ENCODE assay signal across 9 mouse cellular contexts in the genomic region with DNA sequence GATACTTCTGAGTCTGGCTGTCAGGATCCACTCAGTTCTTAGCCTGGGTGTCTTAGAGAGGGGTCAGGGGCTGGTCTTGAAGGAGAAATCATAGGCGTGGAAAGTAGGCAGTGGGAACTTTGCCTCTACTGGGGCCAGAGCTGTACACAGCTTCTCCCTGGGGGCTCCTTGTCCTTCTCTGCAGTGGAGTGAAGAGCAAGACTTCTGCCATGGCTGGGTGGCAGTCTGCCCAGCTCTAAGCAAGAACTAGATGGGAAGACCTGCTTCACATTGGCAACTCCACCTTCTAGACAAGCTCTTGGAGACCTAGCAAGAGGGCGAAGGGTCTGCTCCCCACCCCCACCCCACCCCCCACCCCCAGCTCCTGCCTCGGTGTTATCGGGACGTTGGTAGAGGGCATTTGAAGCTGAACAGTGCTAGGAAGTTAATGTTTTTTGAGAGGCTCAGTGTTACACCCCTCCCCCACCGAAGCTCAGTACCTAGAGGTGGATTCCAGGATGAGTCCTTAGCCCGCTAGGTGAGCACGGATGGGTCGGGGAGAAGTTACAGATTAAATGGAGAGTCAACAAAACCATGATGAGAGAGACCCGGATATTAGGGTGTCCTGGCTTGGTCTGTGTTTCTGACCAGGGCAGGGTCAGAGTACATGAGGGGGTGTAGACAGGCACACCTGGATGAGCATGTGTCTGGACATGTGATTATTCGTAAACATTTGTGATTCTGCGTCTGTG. TPM values are rescaled to one million over a fixed set of nuclear protein-coding genes. Genes with fewer than 3 reads are reported as not detected.
DNase-seq lines count a peak whose midpoint lies in the region; ATAC-seq lines count a peak whose summit lies in the region.
"Had no signal": no experiment of that assay in that cellular context is flagged by ENCODE, and none has a peak within 500 bp of the region (broad histone marks: within the 10 kb centered on the region; RNA-seq: fewer than 3 reads in every experiment).

No protein-coding gene starts in this region.

- peak overlapping the region; percentile 31 for H3K4me3 ChIP-seq in embryonic facial prominence, embryonic 14.5 days (ENCODE audit: low read depth, low read length)
- H3K4me3 ChIP-seq in kidney, embryonic 15.5 days (replicated peaks) = no peak overlapping the region
- no peak overlapping the region for H3K4me3 ChIP-seq in liver, embryonic 12.5 days

- peaks cover 44% of the 10 kb centered on the region for H3K4me1 ChIP-seq in embryonic facial prominence, embryonic 14.5 days (ENCODE audit: control insufficient read depth, insufficient read depth, low read length)
- H3K4me1 ChIP-seq in kidney, embryonic 15.5 days = peaks cover 69% of the 10 kb centered on the region
- peaks cover 49% of the 10 kb centered on the region for H3K4me1 ChIP-seq in liver, embryonic 12.5 days

- ATAC-seq in embryonic facial prominence, embryonic 14.5 days (ENCODE audit: low read depth) = no peak
- no peak for ATAC-seq in kidney, embryonic 15.5 days (replicated peaks; ENCODE audit: low FRiP score)
- ATAC-seq in liver, embryonic 12.5 days = peak; percentile 54

- peak overlapping the region; percentile 90 for H3K27ac ChIP-seq in embryonic facial prominence, embryonic 14.5 days (replicated peaks; ENCODE audit: low read depth, low read length)
- peak overlapping the region; percentile 59 for H3K27ac ChIP-seq in kidney, embryonic 15.5 days
- peak overlapping the region; percentile 59; the same call in 1 of the 2 replicates for H3K27ac ChIP-seq in liver, embryonic 12.5 days

- 62% methylated on average over 12 of the region's 12 CpGs for WGBS in embryonic facial prominence, embryonic 14.5 days
- WGBS in kidney, embryonic 15.5 days = 61% methylated on average over 12 of the region's 12 CpGs
- WGBS in liver, embryonic 12.5 days (ENCODE audit: insufficient replicate concordance) = 63% methylated on average over 12 of the region's 12 CpGs

- peak; percentile 27 for DNase-seq in adrenal gland, adult 2 months
- DNase-seq in adrenal gland, adult 8-10 months = no peak
- no peak for DNase-seq in embryonic facial prominence, embryonic 14.5 days (ENCODE audit: low spot score)
- no peak for DNase-seq in ovary, postnatal 36 days (ENCODE audit: low spot score)
- no peak for DNase-seq in urinary bladder, adult 18-20 months (ENCODE audit: low spot score in 2 of 2)
- no peak for DNase-seq in layer of hippocampus, postnatal 25 days (ENCODE audit: extremely low spot score in 1 of 2, low spot score in 1 of 2)

- peaks cover 36% of the 10 kb centered on the region for H3K36me3 ChIP-seq in embryonic facial prominence, embryonic 14.5 days (ENCODE audit: control insufficient read depth, insufficient read depth, low read length)
- peaks cover 51% of the 10 kb centered on the region for H3K36me3 ChIP-seq in kidney, embryonic 15.5 days
- peaks cover 34% of the 10 kb centered on the region for H3K36me3 ChIP-seq in liver, embryonic 12.5 days

- no peaks in the 10 kb centered on the region for H3K9me3 ChIP-seq in embryonic facial prominence, embryonic 14.5 days (ENCODE audit: control insufficient read depth, low read length)
- H3K9me3 ChIP-seq in kidney, embryonic 15.5 days (replicated peaks) = no peaks in the 10 kb centered on the region
- H3K9me3 ChIP-seq in liver, embryonic 12.5 days (replicated peaks) = no peaks in the 10 kb centered on the region

- H3K9ac ChIP-seq in embryonic facial prominence, embryonic 14.5 days (ENCODE audit: low read depth, low read length) = peak overlapping the region; percentile 50
- no peak overlapping the region for H3K9ac ChIP-seq in kidney, embryonic 15.5 days
- no peak overlapping the region for H3K9ac ChIP-seq in liver, embryonic 12.5 days

- no peaks in the 10 kb centered on the region for H3K27me3 ChIP-seq in embryonic facial prominence, embryonic 14.5 days (replicated peaks; ENCODE audit: control insufficient read depth, insufficient read depth, low read length)
- H3K27me3 ChIP-seq in kidney, embryonic 15.5 days = no peaks in the 10 kb centered on the region
- H3K27me3 ChIP-seq in liver, embryonic 12.5 days (replicated peaks) = peaks cover 42% of the 10 kb centered on the region

- peak overlapping the region; percentile 74 for H3K4me2 ChIP-seq in embryonic facial prominence, embryonic 14.5 days (ENCODE audit: low read depth, low read length)
- H3K4me2 ChIP-seq in kidney, embryonic 15.5 days = peak overlapping the region; percentile 44
- peak overlapping the region; percentile 21 for H3K4me2 ChIP-seq in liver, embryonic 12.5 days

RNA-seq across cellular contexts. Expression of a gene that starts 4.3 kb away (rescaled TPM):
- total RNA-seq in adrenal gland, adult 2 months (2021) = 100 to 1,000 TPM in 1 of 2 experiments, 10 to 100 TPM in 1; 93.9 to 147 TPM
- polyA plus RNA-seq in adrenal gland, adult 2 months (2012; rRNA removed) = 144 and 247 TPM in 2 replicates
- total RNA-seq in adrenal gland, adult 8-10 months (2022) = 100 to 1,000 TPM in 2 of 4 experiments, 10 to 100 TPM in 2; 84.1 to 133 (median 104) TPM
- polyA plus RNA-seq in embryonic facial prominence, embryonic 14.5 days (2014; fragmentation: Nextera tagmentation; extraction: Ambion mirVana) = 966 and 1,068 TPM in 2 replicates
- 644 and 695 TPM in 2 replicates for polyA plus RNA-seq in kidney, embryonic 15.5 days (2015; fragmentation: Nextera tagmentation; extraction: Ambion mirVana)
- polyA plus RNA-seq in liver, embryonic 12.5 days (2016; fragmentation: Nextera tagmentation; extraction: Ambion mirVana) = 236 TPM in 2 replicates
- 10 to 100 TPM; 86.1 to 94.9 TPM for total RNA-seq in layer of hippocampus, postnatal 25 days (2021)

RNA-seq across cellular contexts. Expression of a gene that starts 21.3 kb away (rescaled TPM):
- total RNA-seq in adrenal gland, adult 2 months (2021) = 1 to 10 TPM; 4.1 to 8.1 TPM
- polyA plus RNA-seq in adrenal gland, adult 2 months (2012; rRNA removed) = 0.28 and 0.29 TPM in 2 replicates
- total RNA-seq in adrenal gland, adult 8-10 months (2022) = 1 to 10 TPM; 3.1 to 8.3 (median 6.1) TPM
- 181 and 201 TPM in 2 replicates for polyA plus RNA-seq in embryonic facial prominence, embryonic 14.5 days (2014; fragmentation: Nextera tagmentation; extraction: Ambion mirVana)
- 249 and 256 TPM in 2 replicates for polyA plus RNA-seq in kidney, embryonic 15.5 days (2015; fragmentation: Nextera tagmentation; extraction: Ambion mirVana)
- 249 and 261 TPM in 2 replicates for polyA plus RNA-seq in liver, embryonic 12.5 days (2016; fragmentation: Nextera tagmentation; extraction: Ambion mirVana)
- total RNA-seq in layer of hippocampus, postnatal 25 days (2021) = 1 to 10 TPM; 2.5 to 4.5 TPM

RNA-seq across cellular contexts. Expression of a gene that starts 43.8 kb away (rescaled TPM):
- total RNA-seq in adrenal gland, adult 2 months (2021) = under 1 TPM; 0.31 to 0.58 TPM
- polyA plus RNA-seq in adrenal gland, adult 2 months (2012; rRNA removed) = 0.45 and 1.5 TPM in 2 replicates
- total RNA-seq in adrenal gland, adult 8-10 months (2022) = 1 to 10 TPM in 1 of 4 experiments, under 1 TPM in 3; 0.28 to 1.3 (median 0.31) TPM
- polyA plus RNA-seq in embryonic facial prominence, embryonic 14.5 days (2014; fragmentation: Nextera tagmentation; extraction: Ambion mirVana) = 0.81 and 1.0 TPM in 2 replicates
- polyA plus RNA-seq in kidney, embryonic 15.5 days (2015; fragmentation: Nextera tagmentation; extraction: Ambion mirVana) = 0.29 and 0.32 TPM in 2 replicates
- polyA plus RNA-seq in liver, embryonic 12.5 days (2016; fragmentation: Nextera tagmentation; extraction: Ambion mirVana) = 0.17 and 0.39 TPM in 2 replicates
- not detected for total RNA-seq in layer of hippocampus, postnatal 25 days (2021)
- polyA plus RNA-seq: neural tube, embryonic 14.5 days had no signal

Comparison
In these comparisons a context has a peak if more than half of its experiments do, and no peak if none do; other contexts are left out.
1. H3K4me2 ChIP-seq: peak in every context shown above with its lines; median percentile 74 in embryonic facial prominence, embryonic 14.5 days; 44 in kidney, embryonic 15.5 days; 21 in liver, embryonic 12.5 days.
2. RNA of a gene that starts 21.3 kb away (polyA plus RNA-seq): 249 to 261 TPM in liver, embryonic 12.5 days, 249 to 256 TPM in kidney, embryonic 15.5 days and 181 to 201 TPM in embryonic facial prominence, embryonic 14.5 days; 0.28 to 0.29 TPM in adrenal gland, adult 2 months; every median in the first group is over 100 times any median in the second.
3. Peak in every context shown above with its lines, with median percentiles within 50 percentile points of each other: H3K27ac ChIP-seq.